Mouse (Mus musculus) 416B (cell line): ENCODE measurements at regions not wholly inside any gene's neighbourhood (a gene's known extent, or its start where the extent isn't known, plus 50 kb on each side); places are given as distances from the start of the nearest gene placed in this dataset.

Source experiments
- DNase-seq: peaks from one replicate; pipeline ENCODE4 v3.0.0; 2011; ENCODE audit warnings: low read depth

DNA sequence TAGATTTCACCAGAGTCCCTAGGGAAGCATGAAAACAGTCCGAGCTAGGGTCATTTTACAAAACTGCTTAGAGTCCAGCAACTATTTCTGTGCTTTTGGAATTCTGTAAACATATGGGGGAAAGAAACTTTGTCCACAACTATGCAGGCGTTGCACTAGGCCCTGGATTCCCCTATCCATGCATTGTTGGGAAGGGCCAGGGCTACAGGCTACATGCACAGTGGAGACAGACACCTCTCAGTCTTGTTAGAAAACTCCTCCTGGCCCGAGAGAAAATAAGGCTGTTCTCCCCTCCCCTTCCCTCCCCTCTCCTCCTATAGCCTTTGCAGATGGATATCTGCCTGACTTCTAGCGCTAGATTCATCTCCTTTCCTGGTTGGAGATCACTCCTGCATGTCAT is 113.9 kb upstream of the Bmp2 start:
- DNase-seq = no peak

DNA sequence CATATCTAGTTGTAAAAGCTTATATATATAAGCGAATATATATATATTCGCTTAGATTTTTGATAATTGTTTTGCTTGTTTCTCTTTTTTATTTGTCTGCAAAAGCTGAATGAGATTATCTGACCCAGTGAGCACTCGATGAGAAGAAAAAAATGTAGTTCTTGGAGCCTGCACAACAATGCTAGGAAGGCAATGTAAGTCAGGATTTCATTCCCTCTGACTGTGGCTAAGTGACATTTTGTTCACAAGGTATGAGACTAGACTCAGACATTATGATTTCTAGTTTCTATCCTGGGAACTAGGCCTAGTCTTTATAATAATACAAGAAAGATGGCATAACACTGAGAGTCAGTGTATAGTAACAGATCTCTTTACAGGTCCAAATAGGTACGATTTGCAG is 108.9 kb upstream of the Bmp2 start:
- DNase-seq = no peak

DNA sequence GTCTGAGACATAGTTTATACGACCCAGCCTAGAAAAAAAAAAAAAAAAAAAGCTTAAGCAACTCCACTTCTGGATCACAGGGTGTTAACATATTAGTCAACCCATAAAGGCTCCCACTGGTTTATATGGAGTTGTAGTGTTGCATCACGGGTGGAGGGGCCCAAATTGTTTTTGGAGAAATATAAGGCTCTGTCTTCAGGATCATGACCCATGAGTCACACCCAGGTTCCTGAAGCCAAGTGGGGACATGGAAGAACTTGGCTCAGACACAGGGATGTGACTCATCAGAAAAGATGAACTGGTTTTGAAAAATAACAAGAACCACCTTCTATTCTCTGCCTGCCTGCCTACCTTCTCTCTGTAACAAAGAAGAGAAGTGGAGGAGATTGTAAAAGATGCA is 108.5 kb upstream of the Bmp2 start:
- no peak for DNase-seq

DNA sequence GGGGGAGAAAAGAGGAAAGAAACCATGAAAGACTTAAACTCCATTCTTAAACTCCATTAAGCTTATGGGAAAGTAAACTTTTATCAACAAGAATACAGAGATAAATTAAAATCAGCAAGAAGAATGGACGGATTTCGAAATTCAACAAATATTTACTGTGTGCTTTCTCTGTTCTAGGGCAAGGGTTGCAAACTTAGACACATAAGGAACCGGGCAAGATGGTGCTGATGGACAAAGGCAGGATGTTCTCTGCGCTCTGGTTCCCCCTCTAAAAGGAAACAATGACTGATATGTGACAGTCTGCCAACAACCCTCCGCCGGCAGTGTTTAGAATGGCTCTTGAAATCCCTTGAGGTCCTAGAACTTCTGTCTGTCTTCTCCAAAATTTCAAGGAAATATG is 99.0 kb upstream of the Bmp2 start:
- no peak for DNase-seq

DNA sequence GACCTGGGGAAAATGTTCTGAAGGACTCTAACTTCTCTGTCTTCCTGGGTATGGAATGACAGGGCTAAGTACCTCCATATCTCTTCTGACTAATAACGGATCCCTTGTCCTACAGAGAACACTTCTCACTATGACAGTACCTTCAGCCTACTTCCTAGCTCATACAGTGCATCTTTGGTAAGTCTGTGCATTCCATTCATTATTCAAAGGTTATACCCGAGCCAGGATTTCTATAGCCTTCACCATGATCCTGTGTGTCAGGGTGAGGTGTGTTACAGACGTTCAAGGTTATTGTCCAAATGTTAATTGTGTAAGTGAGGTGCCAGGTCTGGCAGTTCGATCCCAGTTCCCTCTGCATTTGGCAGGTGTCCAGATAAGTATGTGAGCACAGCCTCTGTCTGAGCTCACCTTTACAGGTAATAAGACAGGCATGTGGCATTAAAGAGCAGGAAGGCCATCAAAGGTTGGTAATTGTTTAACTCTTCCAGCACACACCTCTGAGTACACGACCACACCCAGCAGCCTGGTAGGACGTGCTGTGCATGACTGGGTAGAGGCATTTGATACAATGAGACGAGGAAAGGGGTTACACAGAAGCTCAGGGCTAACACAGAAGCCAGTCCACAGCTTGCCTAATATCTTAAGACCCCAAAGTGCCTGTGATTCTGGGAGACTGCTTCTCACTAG is 96.3 kb upstream of the Bmp2 start:
- no peak for DNase-seq

DNA sequence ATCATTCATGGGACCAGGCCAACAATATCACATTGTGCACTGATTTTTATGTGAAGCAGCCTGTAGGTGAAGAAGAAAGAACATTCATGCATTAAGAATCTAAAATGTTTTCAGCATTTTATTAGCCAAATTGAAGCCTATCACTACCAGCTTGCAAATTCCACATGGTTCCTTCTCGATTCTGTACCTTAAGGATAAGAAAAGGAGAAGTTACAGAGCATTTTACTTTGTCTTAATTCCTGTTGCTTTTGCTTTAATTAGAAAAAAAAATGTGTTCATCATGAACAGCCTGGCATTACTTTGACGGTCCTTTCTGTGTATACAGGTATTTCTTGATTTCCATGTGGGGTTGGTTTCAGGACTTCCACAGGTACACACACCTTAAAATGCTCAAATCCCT is 95.2 kb upstream of the Bmp2 start:
- DNase-seq = no peak

DNA sequence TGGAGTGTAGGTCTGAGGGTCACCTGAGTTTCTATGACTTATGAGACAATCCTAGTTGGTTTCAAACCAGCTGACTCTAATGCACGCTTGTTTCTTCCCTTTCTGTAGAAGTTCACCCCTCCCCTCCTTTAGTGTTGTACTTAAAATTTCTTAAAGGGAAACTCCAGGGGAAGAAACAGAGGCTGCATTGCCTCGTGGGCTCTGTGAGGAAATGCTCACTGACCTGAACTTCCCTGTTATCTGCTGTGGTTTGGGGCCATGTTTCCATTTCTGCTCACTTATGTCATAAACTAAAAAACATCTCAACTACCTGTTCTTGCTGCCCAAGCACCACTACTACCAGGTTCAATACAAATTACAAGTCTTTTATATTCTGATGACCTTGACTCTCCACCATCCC is 93.2 kb upstream of the Bmp2 start:
- no peak for DNase-seq

DNA sequence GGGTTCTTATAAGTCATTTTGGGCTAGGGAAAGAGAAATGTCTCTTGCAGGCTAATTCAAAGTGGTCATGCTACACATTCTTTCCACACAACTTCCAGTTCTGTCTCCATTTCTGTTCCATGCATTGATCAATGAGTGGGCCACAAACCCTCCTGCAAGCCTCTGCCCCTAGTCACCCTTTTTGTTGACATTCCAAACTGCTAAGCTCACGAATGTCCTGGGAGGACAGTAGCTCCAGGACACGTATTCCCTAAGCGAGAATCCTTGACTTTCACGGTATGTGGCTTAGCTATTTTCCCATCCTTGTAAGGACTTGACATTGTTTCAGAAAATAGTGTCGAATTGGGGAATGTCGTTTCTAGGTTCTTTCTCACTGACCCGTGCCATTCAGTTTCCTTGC is 91.1 kb upstream of the Bmp2 start:
- DNase-seq = no peak

DNA sequence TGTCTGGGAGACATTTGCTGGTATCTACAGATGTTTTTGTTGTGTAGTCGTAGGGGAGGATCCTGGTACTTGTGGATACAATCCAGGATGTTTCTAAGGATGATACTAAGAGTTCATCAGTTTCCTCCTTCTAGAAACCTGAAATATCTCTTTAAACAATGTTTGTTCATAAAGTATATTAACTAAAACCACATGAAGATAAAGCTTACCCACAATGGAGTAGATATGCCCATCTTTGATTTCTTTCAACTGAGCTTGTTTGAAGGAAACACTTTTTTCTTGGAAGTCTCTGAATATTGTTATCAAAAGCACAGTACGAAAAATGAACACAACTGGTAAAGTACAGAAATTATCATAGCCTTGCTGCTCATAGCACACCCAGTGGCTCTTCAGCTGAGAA is 89.6 kb upstream of the Bmp2 start:
- no peak for DNase-seq

DNA sequence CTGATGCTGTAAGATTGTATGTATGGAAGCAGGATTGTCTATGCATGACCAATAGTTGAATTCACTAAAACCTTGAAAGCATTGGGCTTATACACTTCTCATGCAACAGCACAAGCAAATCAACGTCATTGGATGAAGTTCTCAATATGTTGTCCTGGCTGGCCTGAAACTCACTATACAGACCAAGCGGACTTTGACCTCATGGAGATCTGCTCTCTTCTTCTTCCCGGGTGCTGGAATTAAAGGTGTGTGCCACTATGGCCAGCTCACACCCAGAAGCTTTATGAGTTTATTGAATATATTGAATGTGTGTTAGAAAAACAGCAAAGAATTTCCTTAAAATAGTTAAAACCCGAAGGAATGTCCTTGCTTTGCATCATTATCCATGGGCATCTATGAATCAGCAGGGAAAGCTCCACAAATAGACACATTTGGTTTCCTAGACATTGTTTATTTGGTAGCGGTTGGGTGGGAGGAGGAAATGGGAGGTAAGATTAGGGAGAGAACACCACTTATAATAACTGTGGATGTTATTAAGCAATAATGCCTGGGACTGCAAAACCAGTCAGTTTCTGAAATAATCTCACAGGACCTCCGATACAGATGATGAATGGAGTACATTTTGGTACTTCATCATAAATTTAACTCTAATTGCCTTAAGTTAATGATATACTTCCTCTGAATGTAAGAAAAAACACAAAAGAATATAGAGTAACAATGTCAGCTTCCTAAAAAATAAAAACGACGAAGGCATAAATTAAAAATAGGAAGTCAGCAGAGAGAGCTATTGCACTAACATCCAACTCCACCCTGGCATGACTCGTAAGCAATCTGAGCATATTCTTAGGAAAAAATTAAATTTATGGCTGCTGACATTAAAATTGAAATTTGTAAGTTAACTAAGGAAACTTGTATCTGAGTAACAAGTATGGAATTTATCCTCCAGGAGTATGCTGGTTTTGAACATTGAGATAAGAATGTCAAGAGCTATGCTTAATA is 84.5 kb upstream of the Bmp2 start:
- DNase-seq = no peak

DNA sequence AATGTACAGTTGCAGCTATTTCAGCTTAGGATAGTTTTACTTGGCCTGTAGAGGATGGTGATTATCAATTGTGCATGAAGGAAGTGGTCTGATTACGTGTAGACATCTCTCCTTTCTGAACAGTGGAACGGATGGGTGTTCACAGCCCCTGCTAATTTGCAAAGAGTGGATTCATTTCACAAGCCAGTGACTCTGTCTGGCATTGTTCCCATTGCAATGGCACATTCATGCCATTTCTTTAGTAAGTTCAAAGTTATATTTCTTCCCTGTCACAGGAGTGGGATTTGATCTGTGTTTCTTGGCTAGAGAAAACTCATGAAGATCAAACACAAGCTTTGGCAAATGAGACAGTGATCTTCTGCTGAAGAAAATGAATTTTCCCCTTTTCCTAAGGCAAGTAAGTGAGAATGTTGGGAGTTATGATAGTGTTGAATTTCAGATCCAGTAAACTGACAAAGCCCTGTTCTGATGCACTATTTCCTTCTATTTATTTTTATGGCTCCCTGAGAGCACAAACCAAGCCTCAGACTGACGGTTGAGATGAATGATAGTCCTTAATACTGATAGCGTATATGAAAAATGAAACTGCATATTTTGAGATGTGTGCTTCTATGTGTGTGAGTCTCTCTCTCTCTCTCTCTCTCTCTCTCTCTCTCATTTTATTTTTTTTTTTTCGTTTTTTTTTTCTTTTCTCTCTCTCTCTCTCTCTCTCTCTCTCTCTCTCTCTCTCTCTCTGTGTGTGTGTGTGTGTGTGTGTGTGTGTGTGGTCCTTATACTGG is 78.8 kb upstream of the Bmp2 start:
- DNase-seq = no peak

DNA sequence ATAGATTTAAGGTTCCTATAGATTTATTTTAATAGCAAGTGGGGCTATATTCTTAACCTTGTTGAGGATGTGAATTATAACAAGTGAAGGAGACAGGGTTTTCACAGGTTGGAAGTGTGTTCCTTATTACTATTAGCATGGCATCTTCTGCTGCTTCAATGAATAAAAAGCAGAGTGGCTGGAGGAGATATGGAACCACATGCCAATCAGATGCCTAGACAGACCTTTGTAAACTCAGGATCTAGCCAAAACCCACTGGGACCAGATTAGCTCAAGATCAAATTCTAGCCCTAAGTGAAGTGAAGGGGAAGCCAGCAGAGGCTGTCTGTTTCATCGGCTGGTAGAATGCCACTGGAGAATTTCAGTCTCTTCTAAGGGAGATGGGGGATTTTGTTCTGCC is 77.8 kb upstream of the Bmp2 start:
- DNase-seq = no peak

DNA sequence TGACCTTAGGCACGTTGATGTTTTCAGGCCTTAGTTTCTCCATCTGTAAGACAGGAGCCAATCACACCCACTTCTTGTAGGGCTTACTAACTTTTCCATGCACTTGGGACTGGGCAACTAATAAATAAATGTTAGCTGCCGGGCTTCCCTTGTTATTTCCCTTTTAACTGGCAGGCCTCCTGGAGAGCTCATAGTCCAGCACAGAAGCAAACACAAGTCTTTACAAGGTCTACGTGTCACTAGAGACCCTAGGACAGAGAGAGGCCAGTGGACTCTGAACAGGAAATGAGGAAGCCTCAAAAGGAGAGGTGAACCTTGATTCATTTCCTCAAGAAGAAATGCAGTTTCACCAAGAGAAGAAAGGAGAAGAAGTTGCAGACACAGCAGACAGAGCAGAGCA is 71.1 kb upstream of the Bmp2 start:
- no peak for DNase-seq

DNA sequence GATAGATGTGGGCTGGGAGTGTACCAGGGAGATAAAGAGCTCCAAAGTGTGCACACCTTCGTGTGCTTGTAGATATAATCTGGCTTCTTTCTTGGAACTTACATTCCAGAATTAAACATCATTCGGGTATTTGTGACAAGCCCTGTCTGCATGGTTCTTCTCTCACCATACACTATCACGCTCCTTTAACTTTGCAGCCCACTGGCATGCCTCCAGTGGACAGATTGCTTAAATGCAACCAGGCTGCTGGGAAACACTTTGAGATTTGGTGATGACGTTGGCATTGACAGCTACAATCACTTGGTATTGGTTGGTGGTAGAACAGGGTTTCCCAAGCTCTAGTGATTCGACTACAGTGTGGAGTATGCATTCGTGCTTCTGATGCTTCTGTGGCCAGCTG is 70.7 kb upstream of the Bmp2 start:
- DNase-seq = no peak

DNA sequence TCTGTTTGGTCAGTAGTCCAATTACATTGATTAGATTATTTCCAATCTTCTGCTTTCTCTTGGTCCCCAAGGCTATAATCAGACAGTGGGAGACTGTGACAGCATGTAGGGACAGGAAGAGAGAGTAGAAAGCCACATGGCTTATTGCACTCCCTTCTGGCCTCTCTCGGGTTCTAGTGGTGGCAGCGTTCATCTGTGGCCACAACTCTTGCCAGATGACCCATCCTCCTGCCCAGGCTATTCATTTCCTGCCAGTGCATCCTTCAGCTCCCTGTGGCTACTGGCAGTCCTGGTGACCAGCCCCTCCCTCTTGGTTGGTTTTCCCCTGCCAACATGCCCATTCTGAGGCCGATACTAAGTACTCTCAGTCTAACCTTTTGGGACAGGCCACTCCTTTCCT is 70.2 kb upstream of the Bmp2 start:
- no peak for DNase-seq

DNA sequence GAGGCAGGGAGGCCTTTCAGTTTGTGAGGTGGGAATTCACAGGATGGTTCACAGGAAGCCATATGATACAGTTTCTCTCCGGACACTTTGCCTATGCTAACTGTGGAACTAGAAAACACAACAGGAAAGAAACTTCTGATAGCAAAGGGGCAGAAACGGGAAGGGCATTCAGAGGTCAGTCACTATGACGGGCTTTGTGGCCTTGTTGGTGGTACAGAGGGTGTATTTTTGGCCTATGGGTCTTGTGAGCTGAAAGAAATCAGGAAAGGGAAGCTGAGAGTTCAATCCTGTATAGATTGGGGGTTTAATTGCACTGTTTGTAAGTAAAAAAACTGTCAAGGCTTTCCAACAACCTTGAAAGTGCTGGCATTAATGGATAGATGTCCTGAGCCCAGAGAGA is 56.5 kb upstream of the Bmp2 start:
- DNase-seq = no peak

DNA sequence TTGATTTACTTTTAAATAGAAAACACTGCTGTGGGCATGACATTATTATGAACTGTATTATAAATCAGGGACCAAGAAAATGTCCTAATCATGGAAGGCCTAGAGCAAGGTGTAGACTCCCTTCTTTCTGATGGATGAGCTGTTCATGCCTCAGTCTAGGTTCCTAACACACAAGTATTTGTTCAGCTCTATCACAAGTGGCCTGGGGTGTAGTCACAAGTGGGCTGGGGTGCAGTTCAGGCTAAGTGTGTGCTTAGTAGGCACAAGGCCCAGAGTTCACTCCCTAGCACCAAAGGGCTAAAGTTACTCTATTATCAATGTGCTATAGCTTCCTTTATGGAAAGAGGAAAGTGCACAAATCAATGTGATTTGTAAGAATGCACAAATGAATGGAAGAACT is 55.6 kb upstream of the Bmp2 start:
- no peak for DNase-seq

DNA sequence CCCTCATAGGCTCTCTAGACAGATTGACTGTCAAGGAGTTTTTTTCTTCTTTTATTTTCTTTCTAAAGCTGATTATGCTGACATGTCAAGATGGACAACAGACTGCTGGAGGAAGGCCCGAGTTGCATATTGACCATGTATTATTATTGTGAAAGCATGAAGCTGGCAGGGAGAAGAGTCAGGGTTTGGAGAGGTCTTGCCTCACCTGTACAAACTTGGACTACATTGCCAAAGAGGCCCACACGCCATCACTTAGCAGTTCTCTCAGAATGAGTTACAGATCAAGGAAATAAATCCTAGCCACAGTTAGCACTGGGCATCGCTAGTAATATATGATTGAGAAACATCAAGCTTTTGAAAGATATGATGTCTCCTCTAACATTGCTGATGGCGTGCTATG is 54.9 kb upstream of the Bmp2 start:
- DNase-seq = no peak

DNA sequence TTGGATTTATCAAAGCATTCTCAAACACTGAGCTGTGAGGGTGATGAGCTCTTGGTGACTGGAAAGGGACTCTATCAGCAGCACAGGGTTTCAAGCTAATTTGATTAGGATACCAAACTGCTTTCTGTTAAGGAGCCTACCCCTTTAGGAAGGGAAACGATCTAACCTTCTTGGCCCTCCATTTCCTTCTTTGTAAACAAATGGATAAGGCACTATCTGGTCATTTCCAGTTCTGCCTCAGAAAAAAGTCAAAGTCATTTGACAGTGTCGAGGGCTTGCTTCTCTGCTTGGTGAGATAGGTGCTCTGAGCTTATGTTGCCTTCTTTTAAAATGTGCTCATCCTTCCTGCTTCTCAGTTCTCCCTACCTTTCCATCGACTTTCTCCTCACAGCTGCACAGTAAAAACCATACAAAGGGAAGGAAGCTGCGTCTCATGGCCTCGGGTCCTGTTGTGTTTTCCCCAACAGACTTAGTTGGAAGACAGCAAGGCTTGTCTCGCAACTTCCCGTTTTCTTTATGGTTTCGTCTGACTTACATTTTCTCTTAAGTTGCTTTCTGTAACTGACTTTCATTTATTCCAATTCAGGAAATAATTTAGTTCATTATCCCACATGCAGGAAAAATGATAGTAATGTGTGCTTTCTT is 54.3 kb upstream of the Bmp2 start:
- no peak for DNase-seq

DNA sequence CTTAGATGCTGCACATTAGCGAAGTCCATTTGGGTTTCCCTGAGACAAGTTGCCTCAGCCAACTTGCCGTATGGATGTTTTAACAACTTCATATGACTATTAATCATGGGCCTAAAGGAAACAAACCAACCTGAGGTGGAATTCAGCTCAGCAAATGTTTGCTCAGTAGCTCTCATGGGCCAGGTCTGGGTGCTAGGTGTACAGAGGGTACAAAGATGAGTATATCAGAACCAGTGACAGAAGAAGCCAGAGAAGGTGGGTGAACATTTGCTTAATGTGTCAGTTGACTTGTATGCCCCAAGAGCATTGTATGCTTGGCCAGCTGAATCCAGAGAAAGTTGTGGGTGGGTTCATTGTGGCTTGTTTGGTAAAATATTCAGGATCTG is 53.8 kb upstream of the Bmp2 start:
- no peak for DNase-seq

DNA sequence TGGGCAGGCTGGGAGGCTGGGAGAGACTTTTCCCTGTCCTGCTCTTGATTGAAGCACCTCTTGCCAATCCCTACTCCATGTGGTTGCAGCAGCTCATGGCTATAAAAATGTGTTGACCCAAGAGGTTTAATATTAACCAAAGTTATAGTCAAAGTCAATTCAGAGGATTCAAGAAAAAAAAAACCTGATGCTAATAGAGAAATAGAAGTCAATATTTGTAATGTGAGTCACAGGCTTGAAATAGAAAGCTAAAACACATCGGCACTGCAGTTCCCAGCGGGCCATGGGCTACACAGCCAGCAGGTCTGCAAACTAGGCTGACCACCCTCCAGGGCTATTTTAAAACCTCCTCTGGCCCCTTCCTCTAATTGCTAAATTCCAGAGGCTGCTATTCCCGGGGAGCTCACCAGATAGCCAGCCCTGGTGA is 53.2 kb upstream of the Bmp2 start:
- no peak for DNase-seq

DNA sequence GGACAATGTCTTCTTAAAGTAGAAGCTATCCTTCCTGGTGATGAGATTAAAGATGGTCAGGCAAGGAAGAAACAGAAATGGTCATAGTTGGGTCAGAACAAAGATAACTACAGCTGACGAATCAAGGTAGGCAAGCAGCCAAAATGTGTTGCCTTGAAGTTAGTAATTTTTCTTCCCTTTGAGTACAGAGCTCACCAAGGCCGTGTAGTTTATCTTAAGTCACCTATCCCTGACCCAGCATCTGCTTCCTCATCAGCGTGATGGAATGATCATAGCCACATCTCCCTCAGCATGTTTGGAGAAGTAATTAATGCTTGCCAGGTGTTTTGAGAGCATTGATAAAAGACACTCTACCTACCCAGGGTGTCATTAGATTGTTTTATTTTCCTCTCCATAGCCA is 52.1 kb upstream of the Bmp2 start:
- DNase-seq = no peak
